Mouse (Mus musculus): ENCODE data around the gene Gm20388.

Gene Gm20388

DNA sequence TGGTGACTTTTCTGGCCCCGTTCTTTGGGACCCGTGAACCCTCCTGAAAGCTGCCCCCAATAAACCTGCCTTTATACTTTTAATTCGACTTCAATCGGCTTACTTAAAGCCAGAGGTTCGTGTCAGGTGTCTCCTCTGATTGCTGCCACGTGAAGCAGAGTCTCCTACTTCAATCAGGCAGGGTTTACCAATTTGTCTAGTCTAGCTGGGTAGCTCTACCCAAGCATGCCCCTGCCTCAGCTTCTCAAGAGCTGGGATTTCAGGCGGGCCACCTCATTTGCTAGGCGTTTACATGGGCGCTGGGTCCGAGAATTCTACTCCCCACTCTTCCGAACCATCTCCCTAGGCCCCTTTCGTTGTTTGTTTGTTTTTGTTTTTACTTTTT lies 1939.8 kb downstream of the Gm20388 start:
- DNase-seq = no peak

DNA sequence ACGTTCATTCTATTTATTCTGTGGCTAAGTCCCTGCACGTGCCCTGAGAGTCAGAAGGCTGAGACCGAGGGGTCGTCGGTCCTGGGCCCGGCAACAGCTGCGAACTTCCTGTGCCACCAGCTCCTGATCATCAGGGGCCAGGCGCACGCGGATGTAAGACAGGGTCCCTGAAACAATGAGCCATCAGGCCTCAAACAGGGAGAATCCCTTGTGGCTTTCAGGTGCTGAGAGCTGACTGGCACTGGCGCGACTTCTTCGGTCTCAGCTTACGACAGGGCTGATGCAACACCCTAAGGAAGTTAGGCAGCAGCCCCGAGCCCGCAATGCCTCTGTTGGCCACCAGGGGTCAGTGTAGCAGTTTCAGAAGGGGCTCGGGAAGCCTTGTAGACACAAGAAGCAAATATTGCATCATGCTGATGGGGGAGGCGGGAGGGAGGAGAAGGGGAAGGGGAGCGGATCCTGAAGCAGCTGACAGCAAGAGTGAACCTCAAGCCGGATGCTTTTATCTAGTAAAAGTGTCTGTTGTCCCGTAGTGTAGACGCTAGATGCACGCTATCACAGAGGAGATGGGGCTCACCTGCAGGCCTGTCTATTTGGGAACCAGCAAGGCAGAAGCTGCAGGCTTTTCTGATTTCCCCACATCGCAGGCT lies 1940.3 kb downstream of the Gm20388 start:
- peak; percentile 77 to 93 for DNase-seq

GRCm38 (mm10) chr8:121851716-121852115 lies 1941.1 kb downstream of the Gm20388 start:
- DNase-seq = no peak

GRCm38 (mm10) chr8:121852464-121852863 lies 1941.8 kb downstream of the Gm20388 start:
- no peak for DNase-seq

DNA sequence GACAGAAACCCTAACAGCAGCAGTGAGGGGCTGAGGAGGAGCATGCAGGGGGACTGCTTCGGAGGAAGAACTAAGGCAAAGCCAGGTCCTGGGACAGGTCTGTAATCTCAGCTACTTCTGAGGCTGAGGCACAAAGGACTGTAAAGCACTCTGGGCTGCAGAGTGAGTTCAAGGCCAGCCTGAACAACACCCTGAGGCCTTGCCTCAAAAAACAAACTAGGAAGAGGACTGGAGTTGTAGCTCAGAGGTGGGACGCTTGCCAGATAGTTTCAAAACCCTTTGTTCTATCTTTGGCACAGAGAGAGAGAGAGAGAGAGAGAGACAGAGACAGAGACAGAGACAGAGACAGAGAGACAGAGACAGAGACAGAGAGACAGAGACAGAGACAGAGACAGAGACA lies 1942.9 kb downstream of the Gm20388 start:
- no peak for DNase-seq

GRCm38 (mm10) chr8:121856071-121856746 lies 1945.6 kb downstream of the Gm20388 start:
- DNase-seq = no peak

- no peak for DNase-seq
Observed at GRCm38 (mm10) chr8:121857331-121857730, 1946.7 kb downstream of the Gm20388 start.

DNA sequence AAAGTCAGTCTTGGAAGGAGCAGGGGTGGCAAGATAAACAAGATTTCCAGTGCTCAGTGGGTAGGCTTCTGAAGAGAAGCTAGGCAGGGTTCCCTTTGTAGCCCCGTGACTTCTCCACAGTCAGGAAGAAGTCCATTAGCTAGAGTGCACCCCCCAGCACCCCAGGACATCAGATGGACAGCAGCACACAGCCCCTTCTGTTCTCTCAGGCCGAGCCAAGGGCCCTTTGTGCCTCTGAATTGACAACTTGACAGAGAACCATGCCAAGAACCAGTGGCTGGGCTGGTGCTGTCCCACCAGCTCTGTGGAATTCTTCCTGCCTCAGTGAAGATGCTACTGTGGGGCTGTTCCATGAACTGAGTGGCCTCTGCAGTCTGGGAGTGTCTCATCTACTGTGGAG lies 1947.1 kb downstream of the Gm20388 start:
- no peak for DNase-seq

DNA sequence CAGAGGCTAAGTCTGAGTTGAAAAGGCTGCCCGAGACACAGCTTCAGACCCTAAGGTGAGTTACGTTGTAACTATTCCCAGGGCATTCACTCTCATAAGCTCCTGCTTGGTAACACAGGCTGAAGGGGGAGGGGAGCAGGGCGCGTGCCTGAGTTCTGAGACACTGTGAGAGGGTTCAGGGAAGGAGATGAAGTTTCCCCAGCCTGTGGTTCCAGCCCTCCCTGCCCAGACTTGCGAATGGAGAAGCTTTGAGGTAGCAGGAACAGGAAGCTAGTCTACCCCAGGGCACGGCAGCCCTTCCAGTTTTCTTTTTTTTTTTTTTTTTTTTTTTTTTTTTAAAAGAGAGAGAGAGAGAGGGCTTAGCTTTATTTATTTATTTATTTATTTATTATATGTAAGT lies 1950.6 kb downstream of the Gm20388 start:
- DNase-seq = no peak

- DNase-seq = no peak
Observed at GRCm38 (mm10) chr8:121861806-121862548, 1951.3 kb downstream of the Gm20388 start.

GRCm38 (mm10) chr8:121865356-121865755 lies 1954.7 kb downstream of the Gm20388 start:
- no peak for DNase-seq

DNA sequence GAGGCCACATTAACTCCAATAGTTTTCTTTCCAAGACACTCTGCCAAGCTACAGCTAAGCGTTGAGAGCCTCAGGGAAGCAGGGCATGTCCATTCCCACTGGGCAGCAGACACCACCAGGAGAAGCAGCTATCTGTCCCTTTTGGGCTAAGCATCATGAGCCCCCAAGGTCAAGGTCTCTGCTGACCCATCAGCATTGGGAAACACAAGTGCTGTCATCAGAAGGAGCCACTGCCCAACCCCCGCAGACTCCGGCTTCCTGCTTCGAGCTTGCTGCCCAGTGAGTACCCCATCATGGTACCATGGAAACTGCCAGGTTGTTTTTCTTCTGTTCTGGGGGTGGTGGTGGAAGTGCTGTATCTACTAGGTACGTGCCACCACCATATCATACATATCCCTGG lies 1957.6 kb downstream of the Gm20388 start:
- no peak for DNase-seq

- no peak for DNase-seq
Observed at GRCm38 (mm10) chr8:121868896-121869295, 1958.3 kb downstream of the Gm20388 start.

DNA sequence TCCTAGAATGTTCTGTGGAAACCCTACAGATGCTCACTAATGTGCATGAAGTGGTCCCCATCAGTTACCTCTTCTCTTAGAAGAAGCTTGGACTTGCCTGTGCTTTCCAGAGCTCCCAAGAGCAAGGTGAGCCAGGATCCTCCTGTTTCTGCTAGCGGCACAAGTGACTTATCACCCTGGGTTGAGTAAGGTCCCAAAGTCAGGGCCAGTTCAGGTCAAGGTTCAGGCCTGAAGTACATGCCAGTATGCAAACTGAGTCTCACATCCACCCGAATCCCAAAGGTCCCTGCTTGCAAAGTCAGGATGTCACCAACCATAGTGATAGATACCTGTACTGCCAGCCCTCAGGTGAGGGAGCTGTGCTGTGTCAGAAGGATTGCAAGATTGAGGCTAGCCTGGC lies 1959.5 kb downstream of the Gm20388 start:
- DNase-seq = no peak

DNA sequence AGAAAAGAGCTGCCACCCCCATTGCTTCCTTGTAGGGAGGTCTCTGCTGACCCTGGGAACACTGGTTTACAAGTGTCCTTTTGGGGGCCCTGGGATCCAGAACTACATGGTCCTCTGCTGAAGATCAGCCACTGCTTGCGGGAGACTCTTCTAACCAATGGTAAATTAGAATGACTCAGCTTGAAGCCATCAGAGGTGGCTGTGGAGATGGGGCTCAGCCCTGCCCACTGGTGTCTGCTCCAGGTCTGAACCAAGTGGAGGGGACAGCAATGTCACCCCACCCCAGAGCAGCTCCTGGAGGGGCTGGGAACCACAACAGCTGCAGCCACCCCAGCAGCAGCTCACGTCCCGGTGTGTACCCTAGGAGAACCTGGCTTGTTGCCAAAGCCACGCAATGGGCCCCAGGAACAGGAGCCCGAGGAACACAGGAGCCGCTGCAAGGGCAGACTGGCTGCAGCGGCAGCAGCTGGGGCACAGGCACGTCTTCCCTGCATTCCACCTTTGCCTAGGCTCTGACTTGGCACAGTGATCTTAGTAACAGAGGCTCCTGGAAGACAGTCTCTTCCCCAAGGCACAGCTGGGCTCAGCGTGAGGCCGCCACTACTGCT lies 1961.3 kb downstream of the Gm20388 start:
- no peak for DNase-seq

DNA sequence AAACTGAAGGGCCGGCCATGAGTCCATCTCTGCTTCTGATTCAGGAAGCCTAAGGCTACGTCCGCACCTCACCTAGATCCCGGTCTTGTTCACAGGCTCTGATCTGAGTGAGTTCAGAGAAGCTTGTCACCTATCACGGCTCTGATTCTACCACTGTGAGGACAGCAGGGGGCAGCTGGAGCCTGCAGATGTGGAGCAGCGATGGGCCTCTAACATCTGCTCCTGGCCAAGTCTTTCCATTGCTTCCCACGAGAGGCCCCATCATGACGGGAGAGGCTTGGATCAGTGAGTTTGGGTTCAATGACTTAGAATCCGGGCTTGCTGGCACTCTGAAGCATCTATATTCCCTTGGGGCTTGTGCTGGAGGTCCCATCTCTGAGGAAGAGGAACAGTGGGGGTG lies 1963.4 kb downstream of the Gm20388 start:
- peak; percentile 59 to 61 for DNase-seq

DNA sequence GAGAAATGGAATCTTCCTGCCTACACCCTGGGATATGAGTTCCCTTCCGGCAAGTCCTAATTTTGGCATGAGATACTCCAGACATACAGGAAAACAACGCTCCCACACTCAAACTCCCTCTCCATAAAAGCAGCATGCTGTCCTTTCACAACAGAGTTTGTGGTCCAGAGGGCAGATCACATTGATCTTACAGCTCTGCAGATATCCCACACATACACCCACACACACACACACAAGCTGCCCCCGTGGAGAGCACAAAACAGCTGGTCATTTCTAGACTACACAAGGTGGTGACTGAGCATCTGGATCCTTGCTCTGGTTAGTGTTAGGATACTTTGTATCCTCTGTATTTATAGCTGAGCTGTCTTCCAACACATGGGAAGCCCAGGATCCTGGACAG lies 1964.4 kb downstream of the Gm20388 start:
- DNase-seq = no peak

- no peak for DNase-seq
Observed at GRCm38 (mm10) chr8:121875517-121875916, 1964.9 kb downstream of the Gm20388 start.

- DNase-seq = no peak
Observed at GRCm38 (mm10) chr8:121877212-121877611, 1966.6 kb downstream of the Gm20388 start.

- DNase-seq = no peak
Observed at GRCm38 (mm10) chr8:121877828-121878480, 1967.3 kb downstream of the Gm20388 start.

DNA sequence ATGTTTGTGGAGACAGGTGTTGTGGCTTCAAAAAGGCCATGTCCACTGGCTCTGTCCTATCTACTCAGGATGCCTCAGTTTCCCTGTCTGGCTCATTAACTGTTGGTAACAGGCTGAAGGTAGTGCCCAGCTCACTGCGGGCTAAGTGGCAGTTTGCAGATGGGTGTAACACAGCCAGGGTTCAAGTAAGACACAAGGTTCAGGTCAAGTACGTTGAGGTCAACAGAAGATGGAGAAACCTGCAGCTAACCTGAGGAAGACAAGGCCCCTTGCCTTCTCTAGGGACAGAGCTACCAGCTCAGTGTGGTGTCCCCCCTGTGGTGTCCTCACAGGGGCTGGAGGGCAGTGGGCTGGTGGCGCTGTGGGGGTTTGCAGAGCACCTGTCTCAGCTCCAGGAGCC lies 1969.1 kb downstream of the Gm20388 start:
- DNase-seq = no peak

DNA sequence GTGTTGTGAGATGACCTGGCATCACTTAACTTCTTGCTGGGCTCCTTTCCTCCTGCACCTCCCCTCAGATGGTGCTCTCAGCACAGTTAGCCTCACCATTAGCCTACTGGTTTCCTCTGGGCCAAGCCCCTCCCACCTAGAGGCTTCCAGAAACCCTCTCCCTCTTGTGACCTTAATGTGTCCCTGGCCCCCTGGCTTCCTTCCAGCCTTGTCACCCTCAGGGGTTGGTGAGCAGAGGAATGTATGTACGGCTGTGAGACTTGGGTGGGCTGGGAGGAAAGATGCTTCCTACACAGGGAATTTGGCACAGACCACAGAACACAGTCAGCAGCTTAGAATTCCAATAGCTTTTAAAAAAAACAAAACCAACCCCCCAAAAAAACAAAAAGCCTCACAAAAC lies 1970.2 kb downstream of the Gm20388 start:
- DNase-seq = peak; percentile 19 to 35

DNA sequence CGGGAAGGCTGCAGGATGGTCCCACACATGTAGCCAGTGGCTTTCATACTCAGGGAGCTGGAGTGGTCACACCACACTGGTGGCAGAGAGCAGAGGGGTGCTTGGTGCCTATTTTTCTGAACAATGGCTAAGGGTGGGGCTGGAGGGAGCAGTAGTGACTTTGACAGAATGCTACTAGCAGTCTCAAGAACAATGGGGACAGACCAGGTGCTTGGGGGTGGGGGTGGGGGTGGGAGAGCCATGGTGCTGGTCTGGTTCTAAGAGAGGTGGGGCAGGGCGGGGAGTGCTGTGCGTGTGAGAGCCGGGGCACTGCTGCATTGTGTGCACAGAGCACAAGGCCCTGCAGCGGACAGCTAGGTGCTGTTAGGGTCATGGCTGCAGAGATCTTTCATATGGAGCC lies 1971.3 kb downstream of the Gm20388 start:
- no peak for DNase-seq

Data from kidney, adult 8-10 months (tissue).